Mouse (Mus musculus): ENCODE data around the gene Olfr1166. TPM values are rescaled to one million over a fixed set of nuclear protein-coding genes. Genes with fewer than 3 reads are reported as not detected.
"Not testable (repeated sequence)": the region's sequence is repeated elsewhere in the genome, so short reads cannot be mapped to it uniquely, and the experiment has no call there.

The Olfr1166 gene
- not detected in 2 replicates for polyA plus RNA-seq (2016; fragmentation: Nextera tagmentation; extraction: Ambion mirVana)

DNA sequence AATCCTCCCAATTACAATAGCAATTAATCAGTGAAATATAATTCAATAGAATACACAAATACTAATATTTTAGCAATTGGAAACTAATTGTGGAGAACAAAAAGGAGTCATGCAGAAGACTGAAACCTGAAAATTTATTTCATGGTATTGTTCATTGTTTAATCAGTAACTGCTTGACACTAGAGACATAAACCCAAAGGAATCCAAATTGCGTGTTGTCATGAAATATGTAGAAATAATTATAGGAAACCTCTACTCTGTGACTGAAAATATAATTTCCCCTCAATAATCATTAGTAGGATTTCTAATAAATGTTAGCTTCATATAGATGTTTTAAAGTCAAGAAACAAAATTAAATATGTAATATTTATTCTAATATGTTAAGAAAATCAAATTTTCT lies at the start of gene Olfr1166:
TSS of gene Olfr1166 (minus strand) at position 101 of the 400 bp plus-strand sequence.
- H3K9me3 ChIP-seq (replicated peaks) = no peaks in the 10 kb centered on the region
- no peak for DNase-seq (ENCODE audit: low spot score)

DNA sequence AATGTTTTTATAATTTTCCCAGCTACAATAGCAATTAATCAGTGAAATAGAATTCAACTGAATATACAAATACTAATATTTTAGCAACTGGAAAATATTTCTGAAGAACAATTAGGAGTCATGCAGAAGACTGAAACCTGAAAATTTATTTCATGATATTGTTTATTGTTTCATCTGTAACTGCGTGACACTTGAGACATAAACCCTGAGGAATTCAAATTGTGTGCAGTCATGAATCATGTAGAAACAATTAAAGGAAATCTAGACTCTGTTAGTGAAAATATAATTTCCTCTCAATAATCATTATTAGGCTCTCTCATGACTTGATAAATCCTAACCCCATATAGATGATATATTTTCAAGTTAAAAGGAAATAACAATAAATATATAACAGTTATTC lies 27.0 kb upstream of the Olfr1166 start, which contains the start of gene Olfr1167:
TSS of gene Olfr1167 (minus strand) at position 101 of the 400 bp plus-strand sequence.
- H3K36me3 ChIP-seq; H3K9me3 ChIP-seq (replicated peaks): not testable (repeated sequence)
- 90% methylated on average over 1 of the region's 1 CpGs for WGBS

More for the DNA sequence above, at the start of gene Olfr1166:
- Histone ChIP-seq H3K4me1 (no peaks in the 10 kb centered on the region), H3K27ac (replicated peaks) (no peak within 1 kb of the TSS), H3K27me3 (ENCODE audit: low read depth, poor library complexity, severe bottlenecking) (no peaks in the 10 kb centered on the region), H3K4me3 (no peak within 1 kb of the TSS), H3K36me3 (no peaks in the 10 kb centered on the region)
- 94% methylated on average over 1 of the region's 1 CpGs for WGBS

DNA sequence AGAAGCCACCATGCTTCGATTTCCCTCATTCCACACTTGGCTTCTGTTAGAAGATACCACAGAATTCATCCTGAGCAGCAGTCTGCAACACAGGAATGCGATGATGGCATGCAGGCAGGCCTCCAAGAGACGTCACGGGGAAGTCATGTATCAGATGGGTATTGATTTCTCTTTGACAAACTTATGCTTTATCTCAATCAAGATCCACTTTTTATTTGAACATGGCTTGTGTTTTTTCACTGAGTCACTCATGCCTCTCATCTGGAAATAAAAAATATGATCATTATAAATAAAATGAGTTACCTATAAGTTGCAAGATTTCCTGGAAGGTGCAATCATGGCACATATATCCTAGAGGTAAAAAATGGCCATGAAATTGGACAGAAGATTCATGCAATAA lies 34.2 kb downstream of the Olfr1166 start, which contains the start of gene Olfr1164:
TSS of gene Olfr1164 (minus strand) at position 101 of the 400 bp plus-strand sequence.
- Histone ChIP-seq H3K27ac (replicated peaks) (no peak within 1 kb of the TSS), H3K36me3 (no peaks in the 10 kb centered on the region), H3K9me3 (replicated peaks) (no peaks in the 10 kb centered on the region), H3K27me3 (ENCODE audit: low read depth, poor library complexity, severe bottlenecking) (no peaks in the 10 kb centered on the region), H3K4me3 (no peak within 1 kb of the TSS), H3K4me1 (no peaks in the 10 kb centered on the region)
- no peak for DNase-seq (ENCODE audit: low spot score)
- WGBS = 86% methylated on average over 4 of the region's 4 CpGs

More for the DNA sequence above, 27.0 kb upstream of the Olfr1166 start, which contains the start of gene Olfr1167:
- not testable (repeated sequence) for H3K4me3 ChIP-seq; H3K27ac ChIP-seq (replicated peaks); H3K27me3 ChIP-seq (ENCODE audit: low read depth, poor library complexity, severe bottlenecking); H3K4me1 ChIP-seq; DNase-seq (ENCODE audit: low spot score)

Other genes with a start within 250 kb of the Olfr1166 start
- gene Olfr1153, start 233.3 kb downstream of the Olfr1166 start, polyA plus RNA-seq (2016; fragmentation: Nextera tagmentation; extraction: Ambion mirVana) = not detected in 2 replicates
- not detected in 2 replicates for gene Olfr1154, start 223.1 kb downstream of the Olfr1166 start, polyA plus RNA-seq (2016; fragmentation: Nextera tagmentation; extraction: Ambion mirVana)
- gene Olfr1155, start 183.1 kb downstream of the Olfr1166 start, polyA plus RNA-seq (2016; fragmentation: Nextera tagmentation; extraction: Ambion mirVana) = not detected in 2 replicates
- gene Olfr1156, start 175.2 kb downstream of the Olfr1166 start, polyA plus RNA-seq (2016; fragmentation: Nextera tagmentation; extraction: Ambion mirVana) = not detected in 2 replicates
- not detected in 2 replicates for gene Olfr1157, start 160.0 kb downstream of the Olfr1166 start, polyA plus RNA-seq (2016; fragmentation: Nextera tagmentation; extraction: Ambion mirVana)
- not detected in 2 replicates for gene Olfr74, start 153.6 kb downstream of the Olfr1166 start, polyA plus RNA-seq (2016; fragmentation: Nextera tagmentation; extraction: Ambion mirVana)
- gene Olfr1158, start 138.2 kb downstream of the Olfr1166 start, polyA plus RNA-seq (2016; fragmentation: Nextera tagmentation; extraction: Ambion mirVana) = not detected in 2 replicates
- not detected in 2 replicates for gene Olfr1160, start 120.0 kb downstream of the Olfr1166 start, polyA plus RNA-seq (2016; fragmentation: Nextera tagmentation; extraction: Ambion mirVana)
- not detected in 2 replicates for gene Olfr1161, start 105.5 kb downstream of the Olfr1166 start, polyA plus RNA-seq (2016; fragmentation: Nextera tagmentation; extraction: Ambion mirVana)
- gene Olfr73, start 90.6 kb downstream of the Olfr1166 start, polyA plus RNA-seq (2016; fragmentation: Nextera tagmentation; extraction: Ambion mirVana) = not detected in 2 replicates
- gene Olfr1162, start 77.1 kb downstream of the Olfr1166 start, polyA plus RNA-seq (2016; fragmentation: Nextera tagmentation; extraction: Ambion mirVana) = not detected in 2 replicates
- gene Olfr1163, start 56.4 kb downstream of the Olfr1166 start, polyA plus RNA-seq (2016; fragmentation: Nextera tagmentation; extraction: Ambion mirVana) = not detected in 2 replicates
- gene Olfr1164, start 34.3 kb downstream of the Olfr1166 start, polyA plus RNA-seq (2016; fragmentation: Nextera tagmentation; extraction: Ambion mirVana) = not detected in 2 replicates
- not detected in 2 replicates for gene Olfr1167, start 26.9 kb upstream of the Olfr1166 start, polyA plus RNA-seq (2016; fragmentation: Nextera tagmentation; extraction: Ambion mirVana)
- gene Olfr1168, start 53.6 kb upstream of the Olfr1166 start, polyA plus RNA-seq (2016; fragmentation: Nextera tagmentation; extraction: Ambion mirVana) = not detected in 2 replicates
- gene Olfr1170, start 100.1 kb upstream of the Olfr1166 start, polyA plus RNA-seq (2016; fragmentation: Nextera tagmentation; extraction: Ambion mirVana) = not detected in 2 replicates
- not detected in 2 replicates for gene Olfr1173, start 151.6 kb upstream of the Olfr1166 start, polyA plus RNA-seq (2016; fragmentation: Nextera tagmentation; extraction: Ambion mirVana)
- gene Olfr1174-ps, start 186.9 kb upstream of the Olfr1166 start, polyA plus RNA-seq (2016; fragmentation: Nextera tagmentation; extraction: Ambion mirVana) = not detected in 2 replicates
- gene Olfr1175-ps, start 198.9 kb upstream of the Olfr1166 start, polyA plus RNA-seq (2016; fragmentation: Nextera tagmentation; extraction: Ambion mirVana) = not detected in 2 replicates
- gene Olfr1176, start 208.4 kb upstream of the Olfr1166 start, polyA plus RNA-seq (2016; fragmentation: Nextera tagmentation; extraction: Ambion mirVana) = not detected in 2 replicates
- gene Olfr1177-ps, start 218.2 kb upstream of the Olfr1166 start, polyA plus RNA-seq (2016; fragmentation: Nextera tagmentation; extraction: Ambion mirVana) = not detected in 2 replicates